Mouse (Mus musculus): ENCODE data around the gene Stum. TPM values are rescaled to one million over a fixed set of nuclear protein-coding genes. Genes with fewer than 3 reads are reported as not detected.
A peak's percentile ranks its signal among the peaks of the same experiment; 100 is the strongest.

The Stum gene
- polyA plus RNA-seq, 1 experiment, result not detected

- peaks cover 89% of the 10 kb centered on the region for H3K36me3 ChIP-seq (replicated peaks; ENCODE audit: low read length)
- H3K4me1 ChIP-seq, result peaks cover 100% of the 10 kb centered on the region
- no peaks in the 10 kb centered on the region for H3K9me3 ChIP-seq
- no peaks in the 10 kb centered on the region for H3K27me3 ChIP-seq (replicated peaks)
- TF ChIP-seq FLI1 (IDR thresholded peaks at IDR 0.05; ENCODE audit: low read length) (no peak), GATA1 (IDR thresholded peaks at IDR 0.05; ENCODE audit: borderline replicate concordance, low read length) (no peak)
- H3K4me3 ChIP-seq (replicated peaks), result peak overlapping the region; percentile 42
These were observed 60.2 kb downstream of the Stum start for GRCm38 (mm10) chr1:180423008-180423639.

DNA sequence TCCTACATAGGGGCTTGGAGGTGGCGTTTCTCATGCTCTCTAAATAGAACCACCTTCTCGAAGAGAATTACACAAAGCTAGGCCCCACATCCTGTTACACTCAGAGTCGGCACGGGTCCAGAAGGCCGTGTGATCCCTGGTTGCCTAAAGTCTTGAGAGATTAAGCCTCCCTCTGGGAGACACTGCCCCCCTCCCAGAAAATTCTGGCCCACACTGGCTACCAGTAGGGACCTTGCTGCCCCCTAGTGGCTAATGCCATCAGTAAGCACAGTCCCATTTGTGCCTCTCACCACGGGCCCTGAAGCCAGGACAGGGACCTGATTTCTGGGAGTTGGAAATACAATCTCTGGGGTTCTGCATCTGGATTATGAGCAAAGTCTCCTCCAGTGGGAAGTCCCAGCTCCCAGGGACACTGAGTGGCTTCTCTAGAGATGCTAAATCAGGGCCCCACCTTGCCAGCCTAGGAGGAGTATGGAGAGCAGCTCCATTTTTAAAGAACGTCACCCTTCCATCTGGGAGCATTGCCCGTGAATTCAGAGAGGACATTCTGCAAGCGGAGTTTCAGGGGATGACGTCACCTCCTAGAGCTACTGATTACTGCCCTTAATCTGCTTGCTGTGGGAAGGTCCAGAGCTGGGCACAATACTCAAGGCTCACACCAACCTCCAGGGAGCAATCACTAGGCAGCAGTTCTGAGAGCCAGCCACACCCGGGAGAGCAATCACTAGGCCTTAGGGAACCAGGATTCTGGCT is 61.1 kb downstream of the Stum start:
- Histone ChIP-seq H3K4me1 (peaks cover 100% of the 10 kb centered on the region), H3K36me3 (replicated peaks; ENCODE audit: low read length) (peaks cover 94% of the 10 kb centered on the region), H3K9me3 (no peaks in the 10 kb centered on the region), H3K27me3 (replicated peaks) (no peaks in the 10 kb centered on the region), H3K4me3 (replicated peaks) (no peak overlapping the region)
- TF ChIP-seq GATA1 (IDR thresholded peaks at IDR 0.05; ENCODE audit: borderline replicate concordance, low read length) (no peak), FLI1 (IDR thresholded peaks at IDR 0.05; ENCODE audit: low read length) (no peak)

- peaks cover 100% of the 10 kb centered on the region for H3K36me3 ChIP-seq (replicated peaks; ENCODE audit: low read length)
- H3K4me1 ChIP-seq, result peaks cover 100% of the 10 kb centered on the region
- no peaks in the 10 kb centered on the region for H3K9me3 ChIP-seq
- TF ChIP-seq GATA1 (IDR thresholded peaks at IDR 0.05; ENCODE audit: borderline replicate concordance, low read length) (no peak), FLI1 (IDR thresholded peaks at IDR 0.05; ENCODE audit: low read length) (no peak)
- H3K27me3 ChIP-seq (replicated peaks), result no peaks in the 10 kb centered on the region
- peak overlapping the region; percentile 59 for H3K4me3 ChIP-seq (replicated peaks)
These were observed 62.0 kb downstream of the Stum start for GRCm38 (mm10) chr1:180421165-180421909.

DNA sequence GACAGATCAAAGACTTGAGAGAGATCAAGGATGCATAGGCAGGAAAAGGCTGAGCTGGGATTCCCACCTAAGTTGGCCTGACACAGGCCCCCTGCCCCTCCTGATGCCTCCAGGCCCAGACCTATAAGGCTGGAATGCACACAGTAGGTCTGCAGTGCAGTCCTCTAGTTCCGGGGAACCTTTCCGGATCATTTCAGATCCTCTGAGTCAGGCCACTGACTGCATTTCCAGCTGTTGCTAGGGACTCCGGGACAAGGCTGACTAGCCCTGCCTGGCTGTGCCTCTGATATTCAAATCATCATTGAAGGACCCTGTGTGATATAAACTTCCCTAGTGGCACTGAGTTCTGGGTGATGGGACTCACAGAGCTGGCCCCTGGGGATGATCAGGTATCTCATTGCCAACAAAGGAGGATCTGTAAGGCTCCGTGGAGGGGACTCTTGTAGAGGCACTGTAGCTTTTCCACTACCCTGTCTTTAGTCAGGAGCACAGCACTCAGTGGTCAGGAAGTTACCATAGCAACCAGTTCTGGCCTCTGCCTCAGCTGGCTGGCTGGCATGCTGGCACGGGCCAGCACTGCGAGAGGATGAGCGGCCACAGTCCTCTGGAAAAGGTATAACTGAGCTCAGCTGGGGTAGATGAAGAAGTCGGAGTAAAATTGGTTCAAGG is 62.7 kb downstream of the Stum start:
- Histone ChIP-seq H3K9me3 (no peaks in the 10 kb centered on the region), H3K27me3 (replicated peaks) (no peaks in the 10 kb centered on the region), H3K4me1 (peaks cover 100% of the 10 kb centered on the region), H3K4me3 (replicated peaks) (no peak overlapping the region), H3K36me3 (replicated peaks; ENCODE audit: low read length) (peaks cover 100% of the 10 kb centered on the region)
- TF ChIP-seq GATA1 (IDR thresholded peaks at IDR 0.05; ENCODE audit: borderline replicate concordance, low read length) (no peak), FLI1 (IDR thresholded peaks at IDR 0.05; ENCODE audit: low read length) (no peak)

- no peaks in the 10 kb centered on the region for H3K27me3 ChIP-seq (replicated peaks)
- H3K4me1 ChIP-seq, result peaks cover 100% of the 10 kb centered on the region
- no peaks in the 10 kb centered on the region for H3K9me3 ChIP-seq
- peaks cover 100% of the 10 kb centered on the region for H3K36me3 ChIP-seq (replicated peaks; ENCODE audit: low read length)
- peak overlapping the region; percentile 18 for H3K4me3 ChIP-seq (replicated peaks)
- TF ChIP-seq FLI1 (IDR thresholded peaks at IDR 0.05; ENCODE audit: low read length) (no peak), GATA1 (IDR thresholded peaks at IDR 0.05; ENCODE audit: borderline replicate concordance, low read length) (no peak)
These were observed 64.2 kb downstream of the Stum start for GRCm38 (mm10) chr1:180419059-180419458.

- H3K9me3 ChIP-seq, result no peaks in the 10 kb centered on the region
- no peaks in the 10 kb centered on the region for H3K27me3 ChIP-seq (replicated peaks)
- TF ChIP-seq GATA1 (IDR thresholded peaks at IDR 0.05; ENCODE audit: borderline replicate concordance, low read length) (no peak), FLI1 (IDR thresholded peaks at IDR 0.05; ENCODE audit: low read length) (no peak)
- H3K4me3 ChIP-seq (replicated peaks), result peak overlapping the region; percentile 81
- H3K36me3 ChIP-seq (replicated peaks; ENCODE audit: low read length), result peaks cover 100% of the 10 kb centered on the region
- H3K4me1 ChIP-seq, result peaks cover 99% of the 10 kb centered on the region
These were observed 66.2 kb downstream of the Stum start for GRCm38 (mm10) chr1:180417118-180417517.

DNA sequence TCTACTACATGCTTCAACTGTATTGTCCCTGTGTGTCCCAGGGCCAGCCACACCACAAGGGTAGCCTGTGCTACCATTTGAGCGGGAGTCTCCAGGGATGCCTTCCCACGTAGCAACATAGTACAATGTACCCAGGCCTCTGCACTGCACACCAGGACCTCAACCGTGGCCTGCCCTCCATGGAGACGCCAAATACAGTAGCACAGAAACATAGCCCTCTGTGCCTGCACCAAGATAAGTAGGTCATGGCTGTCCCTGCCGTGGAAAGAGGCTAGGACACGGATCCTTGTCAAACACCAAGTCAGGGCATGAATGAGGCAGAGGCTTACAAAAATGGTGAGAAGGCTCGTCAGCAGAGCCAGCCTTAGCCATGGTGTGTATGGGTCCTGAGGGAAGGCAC is 67.5 kb downstream of the Stum start:
- no peak overlapping the region for H3K4me3 ChIP-seq (replicated peaks)
- H3K9me3 ChIP-seq, result no peaks in the 10 kb centered on the region
- TF ChIP-seq FLI1 (IDR thresholded peaks at IDR 0.05; ENCODE audit: low read length) (no peak), GATA1 (IDR thresholded peaks at IDR 0.05; ENCODE audit: borderline replicate concordance, low read length) (no peak)
- H3K4me1 ChIP-seq, result peaks cover 99% of the 10 kb centered on the region
- no peaks in the 10 kb centered on the region for H3K27me3 ChIP-seq (replicated peaks)
- peaks cover 98% of the 10 kb centered on the region for H3K36me3 ChIP-seq (replicated peaks; ENCODE audit: low read length)

- peaks cover 99% of the 10 kb centered on the region for H3K4me1 ChIP-seq
- peaks cover 97% of the 10 kb centered on the region for H3K36me3 ChIP-seq (replicated peaks; ENCODE audit: low read length)
- H3K4me3 ChIP-seq (replicated peaks), result no peak overlapping the region
- TF ChIP-seq GATA1 (IDR thresholded peaks at IDR 0.05; ENCODE audit: borderline replicate concordance, low read length) (no peak), FLI1 (IDR thresholded peaks at IDR 0.05; ENCODE audit: low read length) (no peak)
- H3K27me3 ChIP-seq (replicated peaks), result no peaks in the 10 kb centered on the region
- no peaks in the 10 kb centered on the region for H3K9me3 ChIP-seq
These were observed 68.2 kb downstream of the Stum start for GRCm38 (mm10) chr1:180415064-180415463.

DNA sequence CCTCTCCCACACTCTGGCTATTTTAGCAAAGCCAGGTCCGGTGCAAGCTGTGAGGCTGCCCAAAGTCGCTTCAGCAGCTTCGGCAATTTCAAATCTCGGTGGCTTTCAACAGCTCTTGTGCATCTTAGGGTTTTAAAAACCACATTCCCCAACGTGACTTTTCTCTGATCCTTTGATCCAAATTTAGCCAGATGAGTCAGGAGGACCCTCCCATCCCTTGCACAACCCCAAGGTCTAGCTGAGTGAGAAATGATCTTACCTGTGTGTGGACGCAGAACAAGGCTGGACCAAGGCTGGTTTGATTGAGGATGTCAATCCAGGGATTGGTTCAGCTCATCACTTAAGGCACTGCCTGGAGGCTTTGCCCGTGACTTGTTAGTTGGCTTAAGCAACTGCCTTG is 73.0 kb downstream of the Stum start:
- no peaks in the 10 kb centered on the region for H3K9me3 ChIP-seq
- peaks cover 99% of the 10 kb centered on the region for H3K4me1 ChIP-seq
- no peak overlapping the region for H3K4me3 ChIP-seq (replicated peaks)
- peaks cover 89% of the 10 kb centered on the region for H3K36me3 ChIP-seq (replicated peaks; ENCODE audit: low read length)
- TF ChIP-seq GATA1 (IDR thresholded peaks at IDR 0.05; ENCODE audit: borderline replicate concordance, low read length) (no peak), FLI1 (IDR thresholded peaks at IDR 0.05; ENCODE audit: low read length) (no peak)
- no peaks in the 10 kb centered on the region for H3K27me3 ChIP-seq (replicated peaks)
